Mouse (Mus musculus) kidney, adult 2 months (tissue): ENCODE results near the gene Dnase1l2. TPM values are rescaled to one million over a fixed set of nuclear protein-coding genes. Genes with fewer than 3 reads are reported as not detected.

Experiments
- DNase-seq: peaks from one replicate; pipeline ENCODE4 v3.0.0; 2021
- H3K27ac ChIP-seq: fragments of 200-500 bp; 2 replicates; pipeline ENCODE4 v1.5.1; 2012; ENCODE audit warnings: low read depth, low read length, control low read depth, inconsistent platforms; ENCODE audit not compliant: insufficient read depth
- H3K27me3 ChIP-seq: fragments of 200-500 bp; replicated peaks from 2 replicates; pipeline ENCODE4 v1.6.1; 2012; ENCODE audit warnings: mild to moderate bottlenecking, moderate library complexity, low read length, inconsistent platforms; ENCODE audit not compliant: control insufficient read depth, insufficient read depth
- H3K36me3 ChIP-seq: fragments of 200-500 bp; 2 replicates; pipeline ENCODE4 v1.6.1; 2012; ENCODE audit warnings: mild to moderate bottlenecking, moderate library complexity, low read length, inconsistent platforms; ENCODE audit not compliant: control insufficient read depth, insufficient read depth
- H3K4me1 ChIP-seq: fragments of 200-500 bp; 2 replicates; pipeline ENCODE4 v1.6.1; 2011; ENCODE audit warnings: low read length; ENCODE audit not compliant: control insufficient read depth, insufficient read depth
- H3K4me3 ChIP-seq: fragments of 200-500 bp; 2 replicates; pipeline ENCODE4 v1.5.1; 2011; ENCODE audit warnings: mild to moderate bottlenecking, low read depth, low read length, control low read depth; ENCODE audit not compliant: insufficient read depth
- CTCF ChIP-seq: fragments of 200-500 bp; conservative IDR thresholded peaks from 2 replicates; pipeline ENCODE4 v1.5.1; 2011; ENCODE audit warnings: low read depth, mild to moderate bottlenecking, control low read depth, low read length, moderate library complexity, mixed read lengths; ENCODE audit not compliant: insufficient read depth, insufficient read length
- POLR2A ChIP-seq: fragments of 200-500 bp; IDR thresholded peaks from one replicate; pipeline ENCODE4 v1.6.1; 2011; ENCODE audit warnings: low read depth, low read length, control low read depth
- WGBS: fragments of 180-500 bp; shearing (Covaris S2); methylation state at CpG from one replicate; pipeline ENCODE4 v1.1.7; 2018; 5-methylcytosine and 5-hydroxymethylcytosine counted together
- polyA plus RNA-seq: library from polyadenylated mRNA; depleted of rRNA; stranded (reverse); fragments of >200 nt; gene quantifications from 2 replicates; pipeline ENCODE4 v1.2.3, GENCODE M21; 2012

Dnase1l2 gene
- polyA plus RNA-seq, 1 experiment = 7.6 TPM

GRCm38 (mm10) chr17:24477053-24477984 lies 34.4 kb upstream of the Dnase1l2 start:
- no peak for DNase-seq
- WGBS = 88% methylated on average over 20 of the region's 20 CpGs
- H3K4me3 ChIP-seq = no peak overlapping the region
- H3K27ac ChIP-seq = no peak overlapping the region
- peaks cover 11% of the 10 kb centered on the region for H3K4me1 ChIP-seq
- no peaks in the 10 kb centered on the region; the same call in 1 of the 2 replicates for H3K36me3 ChIP-seq
- TF ChIP-seq POLR2A (no peak), CTCF (no peak)
- H3K27me3 ChIP-seq = no peaks in the 10 kb centered on the region

- H3K27ac ChIP-seq = no peak overlapping the region
- DNase-seq = no peak
- TF ChIP-seq POLR2A (no peak), CTCF (no peak)
- 93% methylated on average over 10 of the region's 10 CpGs for WGBS
- H3K27me3 ChIP-seq = no peaks in the 10 kb centered on the region
- H3K4me3 ChIP-seq = no peak overlapping the region
- H3K36me3 ChIP-seq = no peaks in the 10 kb centered on the region; the same call in 1 of the 2 replicates
- H3K4me1 ChIP-seq = peaks cover 19% of the 10 kb centered on the region
Observed at GRCm38 (mm10) chr17:24476022-24476776, 33.3 kb upstream of the Dnase1l2 start.

- WGBS = 93% methylated on average over 6 of the region's 6 CpGs
- no peaks in the 10 kb centered on the region; the same call in 1 of the 2 replicates for H3K36me3 ChIP-seq
- H3K27ac ChIP-seq = no peak overlapping the region
- H3K4me1 ChIP-seq = peaks cover 19% of the 10 kb centered on the region
- no peak for TF ChIP-seq POLR2A
- no peak for TF ChIP-seq CTCF
- DNase-seq = no peak
- H3K27me3 ChIP-seq = no peaks in the 10 kb centered on the region
- H3K4me3 ChIP-seq = no peak overlapping the region
Observed at GRCm38 (mm10) chr17:24475586-24475985, 32.7 kb upstream of the Dnase1l2 start.

GRCm38 (mm10) chr17:24474557-24474956 lies 31.7 kb upstream of the Dnase1l2 start:
- no peak for TF ChIP-seq CTCF
- TF ChIP-seq POLR2A = no peak
- no peak overlapping the region for H3K27ac ChIP-seq
- no peak for DNase-seq
- H3K36me3 ChIP-seq = no peaks in the 10 kb centered on the region; the same call in 1 of the 2 replicates
- 86% methylated on average over 5 of the region's 5 CpGs for WGBS
- no peaks in the 10 kb centered on the region for H3K27me3 ChIP-seq
- H3K4me3 ChIP-seq = no peak overlapping the region
- peaks cover 21% of the 10 kb centered on the region for H3K4me1 ChIP-seq

GRCm38 (mm10) chr17:24473612-24474275 lies 30.8 kb upstream of the Dnase1l2 start, which contains the start of gene Bricd5:
TSS of gene Bricd5 (plus strand) at chr17:24473884.
- H3K4me3 ChIP-seq = no peak within 1 kb of the TSS
- H3K36me3 ChIP-seq = no peaks in the 10 kb centered on the region; the same call in 1 of the 2 replicates
- no peak for DNase-seq
- no peaks in the 10 kb centered on the region for H3K27me3 ChIP-seq
- H3K4me1 ChIP-seq = peaks cover 21% of the 10 kb centered on the region
- H3K27ac ChIP-seq = peak within 1 kb of the TSS; percentile 51
- 76% methylated on average over 6 of the region's 6 CpGs for WGBS
- no peak for TF ChIP-seq CTCF
- no peak for TF ChIP-seq POLR2A

GRCm38 (mm10) chr17:24472512-24472911 lies 29.6 kb upstream of the Dnase1l2 start:
- 17% methylated on average over 4 of the region's 4 CpGs for WGBS
- peaks cover 16% of the 10 kb centered on the region for H3K4me1 ChIP-seq
- peak overlapping the region; percentile 51 for H3K27ac ChIP-seq
- no peaks in the 10 kb centered on the region for H3K27me3 ChIP-seq
- TF ChIP-seq CTCF (no peak), POLR2A (no peak)
- H3K4me3 ChIP-seq = no peak overlapping the region
- peak; percentile 95 for DNase-seq
- H3K36me3 ChIP-seq = no peaks in the 10 kb centered on the region; the same call in 1 of the 2 replicates
